Mouse (Mus musculus): ENCODE measurements around the gene Cmah.
"Not testable (repeated sequence)": the region's sequence is repeated elsewhere in the genome, so short reads cannot be mapped to it uniquely, and the experiment has no call there.

Gene Cmah

DNA sequence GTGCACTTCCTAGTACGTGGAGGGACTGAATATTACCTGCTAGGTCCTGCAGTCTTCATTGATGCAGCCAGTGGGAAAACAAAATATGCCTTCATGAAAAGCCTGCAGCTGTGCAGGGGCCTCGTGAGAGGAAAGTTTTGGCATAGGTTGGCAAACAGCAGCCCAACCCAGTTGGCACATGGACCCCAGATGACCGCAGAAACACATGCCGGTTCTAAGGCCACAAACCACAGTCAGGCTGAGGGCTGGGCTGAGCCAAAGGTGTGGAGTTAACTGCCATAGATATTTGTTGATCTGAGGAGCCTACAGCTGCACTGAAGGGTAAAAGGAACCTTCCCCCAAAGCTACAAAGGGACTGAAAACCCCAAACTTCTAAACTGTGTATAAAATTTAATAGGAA lies 14.9 kb downstream of the Cmah start:
- DNase-seq = no peak

GRCm38 (mm10) chr13:24353004-24353403 lies 25.8 kb downstream of the Cmah start:
- no peak for DNase-seq

DNA sequence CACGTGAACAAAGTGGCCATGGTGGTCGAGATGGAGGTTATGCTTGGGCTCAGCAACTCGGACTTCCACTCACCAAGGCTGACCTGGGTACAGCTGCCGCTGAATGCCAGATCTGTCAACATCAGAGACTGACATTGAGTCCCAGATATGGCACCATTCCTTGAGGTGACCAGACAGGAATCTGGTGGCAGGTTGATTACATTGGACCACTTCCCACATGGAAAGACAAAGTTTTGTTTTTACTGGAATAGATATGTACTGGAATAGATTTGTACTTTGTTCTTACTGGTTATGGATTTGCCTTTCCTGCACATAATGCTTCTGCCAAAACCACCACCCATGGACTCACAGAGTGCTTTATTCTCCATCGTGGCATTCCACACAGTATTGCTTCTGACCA lies 27.5 kb downstream of the Cmah start:
- DNase-seq = no peak

DNA sequence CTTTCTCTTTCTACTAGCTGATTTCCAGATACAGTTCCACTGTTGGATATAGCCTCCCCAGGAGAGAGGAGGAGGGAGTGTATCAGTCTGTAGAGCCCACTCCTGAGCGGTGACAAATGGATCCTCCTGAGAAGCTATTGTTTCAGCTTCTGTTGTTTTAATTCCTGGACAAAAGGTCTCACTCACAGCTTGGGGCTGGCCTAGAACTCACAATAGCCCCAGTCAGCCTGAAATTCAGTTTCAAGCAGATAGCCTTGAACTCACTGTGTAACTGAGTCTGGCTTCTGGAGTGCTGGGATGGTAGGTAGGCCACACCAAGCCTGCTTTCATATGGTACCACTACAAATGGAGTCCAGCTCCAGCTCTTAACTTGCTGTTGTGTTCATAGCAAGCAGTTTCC lies 32.0 kb downstream of the Cmah start:
- DNase-seq = no peak

- DNase-seq = no peak
These were observed 38.0 kb downstream of the Cmah start for GRCm38 (mm10) chr13:24365191-24365590.

GRCm38 (mm10) chr13:24372893-24373599 lies 45.8 kb downstream of the Cmah start:
- DNase-seq = no peak

DNA sequence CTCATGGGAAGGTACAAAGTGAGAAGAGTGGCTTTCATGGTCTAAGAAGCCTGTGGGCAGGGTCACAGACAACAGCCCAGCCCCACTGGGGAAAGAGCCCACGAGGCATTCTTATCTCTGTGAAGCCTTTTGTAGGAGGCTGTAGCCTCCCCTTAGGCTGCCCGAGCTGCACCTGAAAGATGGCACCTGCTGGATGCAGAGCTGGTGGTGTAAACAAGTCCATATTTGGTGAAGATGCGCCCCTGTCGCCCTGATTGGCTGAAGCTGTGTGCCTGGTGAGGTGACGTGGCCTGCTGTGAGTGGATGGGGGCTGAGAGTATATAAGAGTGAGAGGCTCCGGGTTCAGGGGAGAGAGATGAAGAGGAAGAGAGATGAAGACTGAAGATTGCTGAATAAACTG lies 47.4 kb downstream of the Cmah start:
- not testable (repeated sequence) for DNase-seq

DNA sequence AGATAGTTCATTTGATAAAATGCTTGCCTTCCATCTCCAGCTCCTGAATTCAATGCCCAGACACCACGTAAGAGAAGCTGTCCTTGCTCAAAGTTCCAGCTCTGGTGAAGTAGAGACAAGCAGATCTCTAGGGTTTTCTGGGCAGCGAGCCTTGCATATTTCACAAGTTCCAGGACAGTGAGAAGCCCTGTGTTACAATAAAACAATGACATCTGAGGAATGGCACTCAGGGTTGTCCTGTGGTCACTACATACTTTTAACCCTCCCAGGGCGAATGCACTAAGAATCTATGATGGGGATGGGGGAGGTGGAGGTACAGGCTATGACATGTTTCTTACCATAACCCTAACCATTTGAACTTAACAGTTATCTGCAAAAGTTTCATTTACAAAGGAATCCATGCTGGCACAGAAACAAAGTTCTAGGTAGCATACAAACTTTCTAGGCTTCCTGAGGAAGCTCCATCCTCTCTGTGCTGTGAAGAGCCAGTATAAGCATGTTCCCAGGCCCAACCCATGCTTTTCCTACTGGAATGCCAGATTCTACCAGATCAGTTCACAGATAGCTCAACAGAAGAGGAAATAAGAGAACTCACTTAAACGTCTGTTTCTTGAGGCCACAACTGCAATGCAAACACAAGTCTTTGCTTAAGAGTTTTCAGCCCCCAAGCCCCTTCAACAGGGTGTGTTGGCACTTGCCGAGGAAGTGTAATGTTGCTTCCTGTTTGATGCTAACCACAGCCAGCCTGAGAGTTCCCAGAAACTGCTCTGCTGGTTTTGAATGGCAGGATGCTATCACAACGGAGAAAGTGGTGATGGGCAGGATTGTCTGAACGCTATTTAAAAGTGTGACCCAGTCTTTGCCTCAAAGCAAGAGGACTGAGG lies 48.4 kb downstream of the Cmah start:
- DNase-seq = no peak

DNA sequence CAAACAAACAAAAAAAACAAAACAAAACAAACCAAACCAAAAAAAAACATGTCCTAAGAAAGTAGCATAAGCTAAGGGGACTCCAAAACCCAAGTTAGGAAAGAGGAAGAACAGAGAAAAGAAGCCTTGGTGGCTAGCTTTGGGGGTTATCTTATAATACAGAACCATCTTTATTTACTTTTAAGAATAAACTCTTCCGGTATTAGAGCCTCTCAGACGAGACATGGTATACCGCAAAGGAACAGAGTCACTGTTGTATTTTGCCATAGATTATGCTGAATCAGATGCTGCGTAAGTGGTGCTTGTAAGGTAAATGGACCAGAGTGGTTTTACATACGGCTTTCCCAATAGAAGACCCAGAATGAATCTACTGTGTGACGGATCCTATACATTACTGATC lies 53.5 kb downstream of the Cmah start:
- no peak for DNase-seq

DNA sequence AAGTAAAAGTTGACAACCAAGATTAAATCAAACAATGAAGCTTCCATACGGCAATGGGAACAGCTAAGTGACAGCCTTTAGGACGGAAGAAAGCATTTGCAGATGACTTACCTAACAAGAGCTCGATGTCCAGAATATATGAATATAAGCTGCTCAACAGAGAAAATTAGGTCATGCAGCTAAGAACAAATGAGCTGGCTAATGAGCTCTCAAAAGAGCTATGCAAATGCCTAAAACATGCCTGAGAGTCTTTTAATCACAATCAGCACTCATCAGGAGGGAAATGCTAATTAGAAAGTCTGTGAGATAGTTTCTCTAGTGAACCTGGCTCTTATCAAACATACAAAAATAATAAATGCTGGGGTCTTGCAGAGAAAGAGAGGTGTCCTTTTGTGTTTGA lies 56.7 kb downstream of the Cmah start:
- no peak for DNase-seq

DNA sequence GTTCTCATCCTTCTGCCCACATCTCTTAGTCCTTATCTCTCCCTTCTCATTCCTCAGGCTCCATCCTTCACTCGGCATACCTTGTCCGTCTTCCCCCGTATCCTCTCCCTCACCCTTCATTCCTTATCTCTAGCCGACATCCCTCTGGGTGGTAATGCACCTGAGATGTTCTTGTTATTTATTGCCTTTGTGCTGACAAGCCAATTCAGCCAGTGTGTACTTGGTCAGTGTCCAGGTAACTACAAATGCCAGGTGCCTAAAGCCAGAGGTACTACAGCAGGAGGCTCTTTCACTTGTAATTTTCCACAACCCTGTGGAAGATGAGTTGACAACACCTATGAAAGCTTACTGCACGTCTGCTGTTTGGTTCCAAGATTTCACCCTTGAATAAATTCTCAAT lies 64.7 kb downstream of the Cmah start:
- DNase-seq = no peak

GRCm38 (mm10) chr13:24392655-24393054 lies 65.5 kb downstream of the Cmah start:
- DNase-seq = no peak

DNA sequence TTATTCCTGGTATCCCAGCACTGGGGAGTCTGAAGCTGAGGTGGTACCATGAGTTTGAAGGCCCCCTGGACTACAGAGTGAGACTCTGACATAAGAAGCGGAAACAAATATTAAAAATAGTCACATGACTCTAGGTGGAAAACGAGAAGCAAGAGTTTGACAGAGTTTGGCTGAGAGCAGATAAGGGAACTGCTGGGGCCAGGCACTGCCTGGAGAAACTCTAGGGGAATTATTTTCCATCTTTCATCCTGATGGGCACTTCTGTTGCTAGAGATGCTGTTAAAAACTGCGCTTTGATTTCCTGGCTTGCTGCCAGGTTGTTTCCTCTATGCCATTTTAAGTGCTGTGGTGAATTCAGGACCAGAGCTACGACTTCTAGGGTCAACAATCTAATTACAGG lies 65.9 kb downstream of the Cmah start:
- DNase-seq = no peak

- no peak for DNase-seq
These were observed 68.6 kb downstream of the Cmah start for GRCm38 (mm10) chr13:24395815-24396214.

DNA sequence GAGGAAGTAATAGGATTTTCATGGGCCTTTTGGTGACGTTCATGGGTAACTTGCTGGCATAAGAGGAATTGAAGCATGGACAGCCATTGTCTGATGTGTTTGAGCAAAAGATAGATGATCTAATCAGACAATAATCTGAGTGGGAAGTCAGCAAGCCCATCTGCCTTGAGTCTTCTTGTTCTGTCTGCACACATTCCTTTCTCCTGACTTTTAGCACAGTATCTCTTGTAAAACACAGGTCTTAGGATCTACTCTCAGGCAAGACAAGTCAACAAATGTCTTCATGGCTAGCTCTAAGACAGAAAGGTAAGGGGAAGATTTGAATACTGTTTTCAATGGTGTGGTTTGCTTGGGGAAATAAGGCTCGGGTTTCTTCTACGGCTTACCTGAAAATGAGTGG lies 70.0 kb downstream of the Cmah start:
- DNase-seq = no peak

GRCm38 (mm10) chr13:24398488-24398887 lies 71.3 kb downstream of the Cmah start:
- DNase-seq = no peak

DNA sequence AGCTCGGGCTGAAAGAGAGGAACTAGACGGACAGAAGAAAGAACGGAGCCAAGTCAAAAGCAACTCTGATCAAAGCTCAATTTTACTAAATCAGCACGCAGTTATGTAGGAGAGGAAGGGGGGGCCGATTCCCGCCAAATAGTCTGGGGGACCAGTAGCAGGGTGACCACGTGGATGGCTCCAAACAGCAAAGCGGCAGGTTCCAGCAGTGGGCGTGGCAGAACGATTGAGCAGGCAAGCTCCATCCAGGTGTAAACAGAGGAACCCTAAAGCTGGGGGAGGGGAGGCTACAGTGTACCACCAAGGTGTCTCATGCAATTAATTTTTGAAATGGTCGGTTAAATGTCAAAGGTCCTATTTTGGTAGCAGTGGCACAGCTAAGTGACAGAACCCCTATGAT lies 74.6 kb downstream of the Cmah start:
- DNase-seq = not testable (repeated sequence)

- DNase-seq = no peak
These were observed 75.8 kb downstream of the Cmah start for GRCm38 (mm10) chr13:24403054-24403453.

DNA sequence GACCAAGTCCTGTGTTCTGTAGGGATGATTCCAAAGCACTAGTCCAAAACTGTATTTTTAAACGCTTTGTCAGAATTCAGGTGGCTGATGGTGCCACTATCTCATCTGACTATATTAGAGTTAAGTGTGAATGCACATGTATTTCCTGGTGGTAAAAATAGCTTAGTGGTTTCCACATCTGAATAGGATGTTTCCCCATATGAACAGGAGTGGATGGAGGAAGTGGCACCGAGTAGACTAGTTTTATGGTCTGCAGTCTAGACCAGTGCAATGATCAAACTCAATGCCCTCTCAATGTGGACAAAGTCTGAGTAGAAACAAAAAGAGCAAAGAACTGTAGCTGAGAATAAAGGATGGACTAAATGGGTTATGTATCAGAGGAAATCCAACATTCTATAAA lies 79.6 kb downstream of the Cmah start:
- DNase-seq = no peak

GRCm38 (mm10) chr13:24414635-24415206 lies 87.5 kb downstream of the Cmah start:
- DNase-seq = no peak

DNA sequence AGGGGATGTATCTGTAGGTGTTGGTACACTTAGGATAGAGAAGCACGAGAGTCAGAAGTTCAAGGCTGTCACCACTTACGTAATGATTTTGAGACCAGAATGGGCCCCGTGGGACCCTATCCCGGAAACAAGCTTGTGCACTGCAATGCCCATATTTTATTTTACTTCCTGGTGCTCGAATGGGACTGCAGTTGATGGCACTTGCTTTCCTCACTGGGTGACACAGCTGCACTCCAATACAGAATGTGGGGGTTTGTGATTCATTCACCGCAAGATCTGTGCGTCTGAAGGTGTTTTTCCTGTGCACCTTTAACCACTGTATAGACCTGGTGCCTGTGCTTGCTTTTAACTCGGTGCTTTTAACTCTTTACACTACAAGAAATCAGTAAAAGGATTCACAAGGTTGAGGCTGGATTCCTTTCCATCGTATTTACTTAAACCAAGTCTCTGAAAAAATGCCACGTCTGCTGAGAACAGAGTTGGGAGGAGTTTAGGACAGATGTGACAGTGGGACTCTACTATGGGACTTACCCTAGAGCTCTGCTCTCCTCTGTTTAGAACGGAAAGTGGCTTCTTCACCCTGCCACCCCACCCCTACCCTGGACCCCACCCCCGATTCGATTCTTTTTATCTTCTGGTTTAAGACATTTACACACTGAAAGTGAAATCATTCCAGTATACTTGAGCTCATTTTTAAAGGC lies 88.5 kb downstream of the Cmah start:
- DNase-seq = no peak

DNA sequence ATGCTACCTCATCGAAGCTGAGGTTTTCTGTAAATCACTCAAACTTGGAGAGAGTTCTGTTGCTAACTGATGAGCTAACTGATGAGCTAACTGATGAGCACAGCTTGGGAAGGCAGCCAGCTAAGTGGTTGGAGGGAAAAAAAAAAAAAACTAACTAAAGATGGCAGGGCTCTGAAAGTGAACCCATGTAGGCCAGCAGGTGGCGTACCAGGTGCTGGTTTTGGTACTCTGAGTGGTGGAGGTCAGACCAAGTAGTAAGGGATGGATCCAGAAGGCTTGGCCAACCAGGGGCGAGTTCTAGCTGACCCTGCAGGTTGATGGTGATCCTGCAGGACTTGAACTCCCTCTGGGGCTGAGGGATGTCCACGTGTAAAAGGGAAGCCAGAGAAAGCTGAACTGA lies 89.2 kb downstream of the Cmah start:
- no peak for DNase-seq

DNA sequence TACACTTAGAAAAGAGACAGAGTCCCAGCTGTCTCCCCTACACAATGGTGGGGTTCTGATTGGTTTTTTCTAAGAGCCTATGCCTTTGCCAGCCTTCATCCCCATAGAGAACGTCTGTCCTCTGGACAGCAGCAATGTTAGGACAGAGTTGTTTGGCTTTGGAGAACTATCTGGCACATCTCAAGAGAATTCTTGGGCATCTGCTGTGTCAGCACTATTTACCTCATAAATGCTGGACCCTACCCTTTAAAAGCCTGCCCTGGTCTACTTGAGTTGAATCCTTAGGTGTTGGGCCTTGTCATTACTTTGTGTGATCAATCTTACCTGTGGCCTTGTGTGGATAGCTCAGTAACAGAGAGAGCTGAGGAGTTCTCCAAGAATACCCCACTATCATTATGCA lies 90.8 kb downstream of the Cmah start:
- no peak for DNase-seq

Measured in cerebellum, adult 8-10 months (tissue).